Mouse (Mus musculus): ENCODE measurements around the gene Car2. TPM values are rescaled to one million over a fixed set of nuclear protein-coding genes. Genes with fewer than 3 reads are reported as not detected.

The Car2 gene
- total RNA-seq, 2 experiments from 2014 or later = 152 to 187 TPM

DNA sequence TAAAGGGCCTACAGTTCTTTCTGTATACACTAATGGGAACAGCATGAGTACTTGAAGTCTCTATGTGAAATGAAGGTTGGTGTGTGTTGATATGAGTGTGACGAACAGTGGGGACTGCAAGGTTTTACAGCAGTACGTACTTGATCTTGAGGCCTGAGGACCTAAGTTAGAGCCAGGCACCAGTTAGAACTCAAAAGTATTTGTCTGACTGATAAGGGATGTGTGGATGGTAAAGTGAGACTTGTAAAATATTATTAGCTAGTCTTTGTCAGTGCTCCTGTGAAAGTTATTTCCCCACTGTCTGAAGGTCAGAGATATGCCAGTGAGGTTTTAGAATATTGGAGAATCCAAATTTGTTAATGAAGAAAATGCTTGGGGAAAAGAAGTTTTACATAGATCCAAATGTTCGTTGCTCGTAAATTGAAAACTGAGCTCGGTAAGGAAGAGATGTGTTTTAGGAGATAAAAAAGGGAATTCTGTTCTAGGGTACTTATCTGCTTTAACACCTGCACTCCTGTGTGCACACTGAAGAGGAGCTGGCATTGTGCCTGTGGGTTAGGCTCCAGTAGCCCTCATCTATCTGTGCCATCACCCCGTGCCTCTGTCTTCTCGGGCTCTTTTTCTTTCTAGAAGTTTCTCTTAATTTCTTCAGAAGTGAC, 8.7 kb upstream of the Car2 start:
- DNase-seq (ENCODE audit: low spot score in 2 of 2) = no peak

DNA sequence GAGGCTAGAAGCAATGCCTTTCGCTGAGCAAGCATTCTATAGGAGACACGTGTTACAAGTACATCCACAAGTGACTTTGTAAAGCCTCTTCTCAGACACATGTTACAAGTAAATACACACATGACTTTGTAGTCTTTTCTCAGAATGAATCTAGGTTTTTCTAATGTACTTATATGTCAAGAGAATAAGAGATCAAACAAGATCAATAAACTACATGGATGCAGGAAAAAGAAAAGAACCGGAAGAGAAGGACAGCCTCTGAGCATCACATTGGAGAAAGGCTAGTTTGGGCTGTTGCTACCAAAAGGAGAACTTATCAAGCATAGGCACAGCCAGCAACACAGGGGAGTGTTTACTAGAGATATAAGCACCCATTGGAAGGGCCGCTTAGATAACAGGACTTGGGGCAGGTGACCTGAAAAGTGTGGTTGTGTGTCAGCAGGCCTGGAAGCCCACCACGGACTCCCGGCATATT, 7.3 kb upstream of the Car2 start:
- no peak for DNase-seq (ENCODE audit: low spot score in 2 of 2)

DNA sequence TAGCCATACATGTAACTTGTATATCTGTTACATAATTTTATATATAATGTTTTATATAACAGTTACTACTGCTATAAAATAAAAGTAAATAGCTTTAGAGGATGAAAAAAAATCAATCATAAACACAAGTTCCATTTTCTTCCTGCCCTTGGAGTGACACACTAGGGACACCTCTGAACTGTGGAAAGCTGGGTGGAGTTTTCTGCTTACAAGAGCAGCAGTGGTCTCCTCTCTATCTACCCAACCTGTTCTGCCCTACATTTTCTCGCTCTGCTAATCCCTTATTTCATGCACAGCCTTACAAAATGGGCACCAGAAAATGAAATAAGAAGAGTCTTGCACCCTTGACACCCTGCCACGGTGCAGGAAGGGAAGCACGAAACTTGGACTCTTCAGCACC, 6.8 kb upstream of the Car2 start:
- DNase-seq (ENCODE audit: low spot score in 2 of 2) = no peak

GRCm38 (mm10) chr3:14880277-14880676, 5.8 kb upstream of the Car2 start:
- no peak for DNase-seq (ENCODE audit: low spot score in 2 of 2)

GRCm38 (mm10) chr3:14882005-14882404, 4.1 kb upstream of the Car2 start:
- DNase-seq (ENCODE audit: low spot score in 2 of 2) = no peak

GRCm38 (mm10) chr3:14882756-14883155, 3.3 kb upstream of the Car2 start:
- no peak for DNase-seq (ENCODE audit: low spot score in 2 of 2)

GRCm38 (mm10) chr3:14884826-14885225, 1.2 kb upstream of the Car2 start:
- no peak for DNase-seq (ENCODE audit: low spot score in 2 of 2)

GRCm38 (mm10) chr3:14887134-14887666, 1.1 kb downstream of the Car2 start:
- peak in 1 of 2 experiments; percentile 17 for DNase-seq (ENCODE audit: low spot score in 2 of 2)

DNA sequence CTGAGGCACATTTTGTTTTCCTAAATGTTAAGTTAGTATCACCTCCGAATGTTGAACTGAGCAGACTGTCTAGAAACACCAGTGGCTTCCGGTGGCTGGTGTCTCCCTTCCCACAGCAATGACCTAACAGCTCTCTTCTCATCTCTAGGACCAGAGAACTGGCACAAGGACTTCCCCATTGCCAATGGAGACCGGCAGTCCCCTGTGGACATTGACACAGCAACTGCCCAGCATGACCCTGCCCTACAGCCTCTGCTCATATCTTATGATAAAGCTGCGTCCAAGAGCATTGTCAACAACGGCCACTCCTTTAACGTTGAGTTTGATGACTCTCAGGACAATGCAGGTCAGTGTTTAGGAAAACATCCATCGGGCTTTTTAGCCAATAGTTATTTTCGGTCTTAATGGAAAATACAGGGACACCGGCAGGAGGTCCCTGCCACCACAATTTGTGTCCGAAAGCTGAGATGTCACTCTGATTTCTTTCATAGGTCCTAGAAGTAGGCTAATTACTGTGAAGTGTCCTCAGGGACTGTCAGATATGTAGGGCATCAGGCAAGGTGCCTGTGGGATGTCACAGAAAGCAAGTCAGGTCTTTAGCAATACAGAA, 1.7 kb downstream of the Car2 start:
- no peak for DNase-seq (ENCODE audit: low spot score in 2 of 2)

GRCm38 (mm10) chr3:14888549-14888948, 2.5 kb downstream of the Car2 start:
- DNase-seq (ENCODE audit: low spot score in 2 of 2) = no peak

- no peak for DNase-seq (ENCODE audit: low spot score in 2 of 2)
Observed at GRCm38 (mm10) chr3:14889085-14889484, 3.0 kb downstream of the Car2 start.

DNA sequence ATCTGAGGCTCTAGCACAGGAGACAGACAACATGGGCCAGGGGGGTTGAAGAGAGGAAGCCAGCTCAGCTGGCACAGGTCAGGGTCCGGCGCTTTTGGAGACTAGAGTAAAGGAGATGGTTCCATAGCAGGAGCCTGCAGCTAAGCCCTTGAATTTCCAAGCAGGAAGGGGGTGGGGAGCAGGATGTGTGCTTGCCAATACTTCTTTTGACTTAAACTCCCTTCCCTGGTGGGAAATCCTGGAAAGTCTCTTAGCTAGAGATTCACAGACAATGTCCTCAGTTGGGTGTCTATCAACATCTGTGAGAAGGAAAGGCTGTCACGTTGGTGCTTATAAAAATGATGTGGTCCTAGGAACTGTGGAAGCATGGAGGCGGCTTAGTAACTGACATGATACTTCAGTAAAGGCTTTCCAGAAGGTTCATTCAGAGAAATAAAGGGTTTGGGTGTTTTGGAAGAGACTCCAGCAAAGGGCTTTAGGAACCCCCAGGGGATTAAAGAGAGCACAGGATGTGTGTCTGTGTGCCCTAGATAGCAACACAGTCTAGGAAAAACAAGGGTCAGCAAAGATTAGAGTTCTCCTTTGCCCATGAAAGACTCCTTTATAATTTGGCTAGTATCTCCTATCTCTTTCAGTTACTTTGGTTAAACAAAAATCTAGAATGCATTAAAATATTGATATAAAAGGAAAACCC, 3.8 kb downstream of the Car2 start:
- peak in 1 of 2 experiments; percentile 9 for DNase-seq (ENCODE audit: low spot score in 2 of 2)

DNA sequence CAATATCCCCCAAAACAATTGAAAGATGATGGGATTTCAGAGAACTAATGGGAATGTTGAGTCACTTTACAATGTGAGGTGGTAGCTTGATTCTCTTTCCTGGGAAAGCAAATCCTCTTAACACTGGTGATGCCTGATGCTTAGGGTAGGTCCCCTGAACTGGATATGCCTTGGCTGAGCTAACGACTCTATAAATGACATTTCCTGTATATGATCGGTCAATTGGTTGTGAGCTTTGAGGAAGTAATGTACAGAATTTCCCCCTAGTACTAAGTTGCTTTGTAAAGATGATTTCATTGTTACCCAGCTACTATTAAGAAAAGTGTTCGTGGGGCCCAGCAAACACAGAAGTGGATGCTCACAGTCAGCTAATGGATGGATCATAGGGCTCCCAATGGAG, 6.9 kb downstream of the Car2 start:
- DNase-seq (ENCODE audit: low spot score in 2 of 2) = no peak

GRCm38 (mm10) chr3:14893700-14894099, 7.6 kb downstream of the Car2 start:
- no peak for DNase-seq (ENCODE audit: low spot score in 2 of 2)

- DNase-seq (ENCODE audit: low spot score in 2 of 2) = no peak
Observed at GRCm38 (mm10) chr3:14895333-14895732, 9.3 kb downstream of the Car2 start.

DNA sequence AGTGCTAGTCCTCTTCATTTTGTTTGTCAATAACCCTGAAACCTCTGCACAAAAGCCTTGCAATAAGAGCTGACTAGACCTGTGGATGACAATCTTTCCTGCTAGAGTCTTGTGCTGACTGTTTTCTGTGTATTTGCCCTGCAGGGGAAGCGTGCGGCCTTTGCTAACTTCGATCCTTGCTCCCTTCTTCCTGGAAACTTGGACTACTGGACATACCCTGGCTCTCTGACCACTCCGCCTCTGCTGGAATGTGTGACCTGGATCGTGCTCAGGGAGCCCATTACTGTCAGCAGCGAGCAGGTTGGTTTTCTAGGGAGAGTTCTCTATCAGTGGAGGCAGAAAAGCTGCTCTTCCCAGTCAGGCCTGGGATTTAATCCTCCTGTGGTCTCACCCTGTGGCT, 11.7 kb downstream of the Car2 start:
- DNase-seq (ENCODE audit: low spot score in 2 of 2) = no peak

DNA sequence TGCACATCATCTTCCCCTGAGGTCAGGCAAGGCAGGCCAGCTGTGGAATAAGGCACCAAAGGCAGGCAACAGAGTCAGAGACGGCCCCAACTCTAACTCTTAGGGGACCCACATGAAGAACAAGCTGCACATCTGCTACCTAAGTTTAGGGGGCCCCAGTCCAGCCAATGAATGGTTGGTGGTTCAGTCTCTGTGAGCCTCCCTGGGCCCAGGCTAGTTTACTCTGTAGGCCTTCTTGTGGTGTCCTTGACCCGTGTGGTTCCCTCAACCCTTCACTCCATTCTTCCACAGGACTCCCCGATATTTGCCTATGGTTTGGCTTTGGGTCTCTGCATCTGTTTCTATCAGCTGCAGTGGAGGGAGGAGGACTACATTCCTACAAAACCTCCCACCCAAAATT, 17.3 kb downstream of the Car2 start:
- no peak for DNase-seq (ENCODE audit: low spot score in 2 of 2)

- DNase-seq (ENCODE audit: low spot score in 2 of 2) = no peak
Observed at GRCm38 (mm10) chr3:14904165-14904564, 18.1 kb downstream of the Car2 start.

GRCm38 (mm10) chr3:14907271-14907670, 21.2 kb downstream of the Car2 start:
- DNase-seq (ENCODE audit: low spot score in 2 of 2) = no peak

DNA sequence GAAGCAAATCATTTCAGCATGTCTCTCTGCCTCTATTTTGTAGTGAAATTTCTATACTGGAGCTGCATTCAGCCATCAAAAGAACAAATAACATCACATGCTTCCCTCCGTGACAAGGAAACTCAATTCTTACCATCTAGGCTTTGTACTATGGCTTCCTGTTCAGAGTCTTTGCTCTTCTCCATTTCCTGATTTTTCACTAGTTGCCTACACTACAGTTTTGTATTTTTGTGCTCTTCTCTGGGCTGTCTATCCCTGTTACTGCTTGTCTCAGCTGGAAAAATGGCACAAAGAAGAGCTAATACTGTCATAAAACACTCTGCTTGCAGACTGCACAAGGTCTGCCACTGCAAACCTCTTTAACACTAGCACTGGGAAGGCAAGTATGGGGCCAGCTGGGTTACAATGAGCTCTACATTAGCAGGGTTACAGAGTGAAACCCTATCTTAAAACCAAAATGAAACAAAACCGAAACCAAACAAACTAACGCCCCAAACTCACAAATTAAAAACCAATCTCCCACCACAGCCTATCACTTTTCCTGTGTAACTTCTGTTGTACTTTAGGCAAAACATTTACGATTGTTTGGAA, 26.0 kb downstream of the Car2 start:
- no peak for DNase-seq (ENCODE audit: low spot score in 2 of 2)

- no peak for DNase-seq (ENCODE audit: low spot score in 2 of 2)
Observed at GRCm38 (mm10) chr3:14913774-14914173, 27.7 kb downstream of the Car2 start.

DNA sequence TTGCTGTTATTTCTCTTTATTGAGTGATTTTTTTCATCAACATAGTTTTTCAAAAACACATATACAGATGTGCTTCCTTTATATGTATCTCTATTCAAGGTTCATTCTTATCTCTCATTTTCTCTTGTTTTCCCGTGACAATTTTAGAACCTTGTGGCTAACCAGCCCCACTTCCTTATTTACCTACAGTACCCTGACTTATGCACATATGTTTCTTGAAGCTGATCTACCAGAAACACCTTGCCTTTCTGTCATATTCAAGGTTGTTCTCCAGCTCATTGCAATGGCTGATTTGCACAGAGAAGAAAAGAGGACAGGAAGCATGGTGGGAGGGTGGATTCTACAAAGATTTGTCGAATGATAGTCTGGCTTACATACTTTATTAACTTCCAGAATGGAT, 29.3 kb downstream of the Car2 start:
- DNase-seq (ENCODE audit: low spot score in 2 of 2) = no peak

Measured in layer of hippocampus, adult 18-20 months (tissue).